Mouse (Mus musculus): Measurements from ENCODE around the gene Cdyl.

DNA sequence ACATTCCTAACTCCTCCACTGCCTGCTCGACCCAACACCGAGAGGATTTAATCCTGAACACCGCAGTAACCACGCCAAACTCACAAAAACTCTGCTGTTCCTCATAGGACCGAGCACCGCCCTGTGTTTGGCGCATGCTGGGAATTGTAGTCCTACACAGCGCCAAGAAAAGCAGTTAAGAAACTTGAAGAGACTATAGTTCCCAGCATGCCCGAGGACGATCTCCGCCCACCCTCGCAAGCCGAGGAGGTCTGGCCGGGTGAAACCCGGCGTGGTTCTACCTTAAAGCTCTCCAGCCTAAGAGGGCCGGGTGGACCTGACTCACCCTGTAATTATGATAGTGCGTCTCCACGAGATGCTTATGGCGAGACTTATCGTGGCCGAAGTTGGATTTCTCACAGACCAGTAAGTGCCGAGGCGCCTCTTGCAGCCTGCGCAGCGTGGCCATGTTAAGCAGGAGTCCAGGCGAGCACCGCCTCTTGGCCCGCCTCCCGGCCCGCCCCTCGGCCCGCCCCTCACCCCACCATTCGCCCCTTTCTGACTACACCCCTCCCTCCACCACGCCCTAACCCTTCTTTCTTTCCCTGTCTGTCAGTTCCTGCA is 246.3 kb downstream of the Cdyl start, which contains the start of gene Rpp40:
- no peak for TF ChIP-seq TAL1 (conservative IDR thresholded peaks at IDR 0.05; ENCODE audit: low read depth, low read length)
- no peak for TF ChIP-seq CTCF (IDR thresholded peaks at IDR 0.05; ENCODE audit: low read depth, low read length)
- TF ChIP-seq GATA1 (IDR thresholded peaks at IDR 0.05; ENCODE audit: borderline replicate concordance, low read length), result no peak
- no peak for TF ChIP-seq GATA2 (IDR thresholded peaks at IDR 0.05; ENCODE audit: borderline replicate concordance, low read depth, low read length)
- no peak for TF ChIP-seq POLR2AphosphoS5 (IDR thresholded peaks at IDR 0.05; ENCODE audit: insufficient replicate concordance, low read depth, low read length)
